Mouse (Mus musculus) liver, adult 2 months (tissue): ENCODE measurements around the gene Abca3. TPM values are rescaled to one million over a fixed set of nuclear protein-coding genes. Genes with fewer than 3 reads are reported as not detected.

Source experiments
- DNase-seq: peaks from one replicate; pipeline ENCODE4 v3.0.0-alpha.2; 2011; ENCODE audit warnings: low read depth, low spot score; ENCODE audit errors: extremely low read depth
- H3K27ac ChIP-seq: fragments of 200-500 bp; replicated peaks from 2 replicates; pipeline ENCODE4 v1.5.1; 2012; ENCODE audit warnings: low read depth, mild to moderate bottlenecking, control low read depth, inconsistent platforms, low read length; ENCODE audit not compliant: insufficient read depth
- H3K27me3 ChIP-seq: fragments of 200-500 bp; 2 replicates; pipeline ENCODE4 v1.6.1; 2012; ENCODE audit warnings: mild to moderate bottlenecking, moderate library complexity, low read length, inconsistent platforms; ENCODE audit not compliant: control insufficient read depth, insufficient read depth
- H3K36me3 ChIP-seq: fragments of 200-500 bp; 2 replicates; pipeline ENCODE4 v1.6.1; 2012; ENCODE audit warnings: low read length, inconsistent platforms; ENCODE audit not compliant: control insufficient read depth, insufficient read depth
- H3K4me1 ChIP-seq: fragments of 200-500 bp; 2 replicates; pipeline ENCODE4 v1.6.1; 2011; ENCODE audit warnings: low read length; ENCODE audit not compliant: control insufficient read depth, insufficient read depth
- H3K4me3 ChIP-seq: fragments of 200-500 bp; 2 replicates; pipeline ENCODE4 v1.5.1; 2011; ENCODE audit warnings: low read depth, mild to moderate bottlenecking, control low read depth, low read length, moderate library complexity; ENCODE audit not compliant: insufficient read depth
- H3K79me2 ChIP-seq: fragments of 200-500 bp; 2 replicates; pipeline ENCODE4 v1.6.1; 2012; ENCODE audit warnings: inconsistent platforms, mild to moderate bottlenecking, low read length, moderate library complexity; ENCODE audit not compliant: control insufficient read depth, insufficient read depth
- H3K9ac ChIP-seq: fragments of 200-500 bp; 2 replicates; pipeline ENCODE4 v1.6.1; 2012; ENCODE audit warnings: low read depth, mild to moderate bottlenecking, control low read depth, inconsistent platforms, low read length
- CTCF ChIP-seq: fragments of 200-500 bp; IDR thresholded peaks from 2 replicates; pipeline ENCODE4 v1.5.1; 2011; ENCODE audit warnings: low read depth, low read length, control low read depth
- POLR2A ChIP-seq: fragments of 200-500 bp; IDR thresholded peaks from 2 replicates; pipeline ENCODE4 v1.6.1; 2011; ENCODE audit warnings: low read length, control low read depth; ENCODE audit not compliant: insufficient read depth; ENCODE audit errors: extremely low read depth
- WGBS: fragments of 180-500 bp; shearing (Covaris S2); methylation state at CpG from one replicate; pipeline ENCODE4 v1.1.7; 2018; 5-methylcytosine and 5-hydroxymethylcytosine counted together
- polyA plus RNA-seq: library from polyadenylated mRNA; depleted of rRNA; stranded (reverse); fragments of >200 nt; gene quantifications from 2 replicates; pipeline ENCODE4 v1.2.3, GENCODE M21; 2012
- total RNA-seq: library from RNA; depleted of rRNA; stranded (reverse); fragments of >200 nt; gene quantifications from 2 replicates; pipeline ENCODE4 v1.2.3, GENCODE M21; 2014

The Abca3 gene
- total and polyA plus RNA-seq, 2 experiments = 36.0 to 70.0 TPM

DNA sequence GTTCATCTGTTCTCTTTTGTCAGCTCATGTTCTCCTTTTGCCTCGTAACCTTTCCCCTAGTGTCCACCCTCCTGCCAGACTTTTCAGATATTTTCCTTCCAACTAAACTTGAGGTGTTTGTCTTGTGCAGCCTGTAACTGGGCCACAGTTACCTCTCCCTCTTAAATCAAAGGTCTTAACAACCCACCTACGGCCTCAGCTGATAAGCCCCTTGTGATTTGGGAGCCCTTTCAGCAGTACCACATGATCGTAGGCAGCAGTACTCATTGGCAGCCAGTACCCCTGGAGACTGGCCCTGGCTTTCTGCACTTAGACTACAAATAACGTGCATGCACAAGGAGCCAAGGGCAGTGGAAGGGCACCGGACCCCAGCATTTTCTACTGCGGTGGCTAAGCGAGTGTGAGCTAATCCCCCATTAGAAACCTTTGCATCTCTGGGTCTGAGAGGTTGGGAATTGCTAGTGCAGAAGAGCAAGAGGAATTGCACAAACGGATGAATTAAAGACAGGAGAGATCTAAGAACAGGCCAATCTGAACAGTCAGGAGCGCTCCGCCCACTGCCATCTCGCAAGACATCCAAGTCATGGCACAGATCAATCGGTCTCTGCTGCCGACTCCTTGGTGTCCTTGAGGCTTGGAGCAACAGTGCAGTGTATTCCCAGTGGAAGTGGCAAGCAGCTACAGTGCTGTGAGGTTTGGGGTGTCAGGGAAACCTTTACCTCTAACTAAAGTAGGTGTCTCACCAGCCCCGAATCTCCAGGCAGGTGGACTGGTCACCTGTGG, 77.6 kb downstream of the Abca3 start:
- peaks cover 6% of the 10 kb centered on the region for H3K4me1 ChIP-seq
- H3K9ac ChIP-seq = peak overlapping the region; percentile 19
- H3K4me3 ChIP-seq = no peak overlapping the region; the same call in 1 of the 2 replicates
- 38% methylated on average over 14 of the region's 14 CpGs for WGBS
- TF ChIP-seq POLR2A = no peak
- TF ChIP-seq CTCF = no peak
- peaks cover 19% of the 10 kb centered on the region; the same call in 1 of the 2 replicates for H3K36me3 ChIP-seq
- H3K79me2 ChIP-seq = peaks cover 17% of the 10 kb centered on the region; the same call in 1 of the 2 replicates
- H3K27me3 ChIP-seq = no peaks in the 10 kb centered on the region
- peak; percentile 89 for DNase-seq
- H3K27ac ChIP-seq = peak overlapping the region; percentile 90

DNA sequence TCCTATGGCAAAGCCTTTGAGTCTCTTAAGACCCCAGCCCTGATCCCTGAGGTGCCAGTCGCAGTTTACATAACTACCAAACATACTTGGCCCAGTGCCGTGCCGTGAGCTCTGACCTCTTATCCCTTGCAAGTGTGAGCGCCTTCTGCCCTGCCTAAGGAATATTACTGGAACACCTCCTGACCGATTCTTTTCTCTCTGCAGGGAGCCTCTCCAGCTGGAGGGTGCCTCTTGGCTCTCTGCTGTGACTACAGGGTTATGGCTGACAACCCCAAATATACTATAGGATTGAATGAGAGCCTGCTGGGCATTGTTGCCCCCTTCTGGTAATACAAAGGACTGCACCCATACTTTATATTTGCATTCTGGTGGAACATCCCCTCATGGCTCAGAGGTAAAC, 85.3 kb downstream of the Abca3 start:
- Histone ChIP-seq H3K9ac (no peak overlapping the region), H3K79me2 (no peaks in the 10 kb centered on the region; the same call in 1 of the 2 replicates), H3K36me3 (peaks cover 57% of the 10 kb centered on the region), H3K27ac (no peak overlapping the region), H3K4me3 (no peak overlapping the region), H3K27me3 (no peaks in the 10 kb centered on the region), H3K4me1 (no peaks in the 10 kb centered on the region)
- 72% methylated on average over 5 of the region's 5 CpGs for WGBS
- no peak for DNase-seq
- TF ChIP-seq CTCF (peak; percentile 48), POLR2A (no peak)

DNA sequence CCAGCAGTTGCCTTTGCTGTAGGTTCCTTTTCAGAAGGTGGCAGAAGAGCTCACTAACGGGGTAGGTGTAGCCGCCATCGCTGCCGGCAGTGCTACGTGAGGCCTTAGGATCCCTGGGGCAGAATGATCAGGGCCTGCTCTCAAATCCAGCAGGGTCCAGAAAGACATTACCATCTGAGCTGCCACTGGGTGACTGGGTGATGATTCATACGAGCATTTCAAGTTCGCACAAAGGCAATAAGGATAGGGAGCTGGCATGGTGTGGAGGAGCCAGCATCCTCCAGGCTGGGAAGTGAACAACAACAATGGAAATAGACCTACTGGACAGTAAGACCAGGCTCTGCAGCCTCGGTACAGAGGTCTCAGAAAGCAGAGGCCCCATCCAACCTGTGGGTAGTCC, 88.6 kb downstream of the Abca3 start:
- no peak for DNase-seq
- Histone ChIP-seq H3K79me2 (no peaks in the 10 kb centered on the region), H3K4me1 (no peaks in the 10 kb centered on the region), H3K9ac (no peak overlapping the region), H3K4me3 (no peak overlapping the region), H3K36me3 (peaks cover 37% of the 10 kb centered on the region), H3K27me3 (no peaks in the 10 kb centered on the region), H3K27ac (no peak overlapping the region)
- WGBS = 93% methylated on average over 8 of the region's 8 CpGs
- TF ChIP-seq CTCF (no peak), POLR2A (no peak)

DNA sequence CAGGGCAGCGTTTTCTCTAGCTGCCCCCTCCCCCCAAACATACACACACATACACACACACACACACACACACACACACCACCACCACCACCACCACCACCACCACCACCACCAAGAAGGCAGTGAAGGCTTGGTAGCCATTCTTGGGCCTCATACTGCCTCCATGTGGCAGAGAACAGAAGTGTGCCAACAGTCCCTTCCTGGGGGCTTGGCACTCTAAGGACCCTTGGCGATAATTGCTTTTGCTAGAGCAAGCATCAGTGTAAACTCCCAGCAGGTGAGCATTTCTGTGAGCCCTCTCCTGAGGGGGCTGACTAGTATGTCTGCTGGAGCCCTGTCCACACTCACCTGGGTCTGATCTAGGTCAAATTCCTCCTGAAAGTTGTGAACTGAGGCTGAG, 89.4 kb downstream of the Abca3 start:
- Histone ChIP-seq H3K9ac (no peak overlapping the region), H3K27ac (no peak overlapping the region), H3K79me2 (no peaks in the 10 kb centered on the region), H3K36me3 (peaks cover 33% of the 10 kb centered on the region), H3K4me1 (no peaks in the 10 kb centered on the region), H3K27me3 (no peaks in the 10 kb centered on the region), H3K4me3 (no peak overlapping the region)
- WGBS = 51% methylated on average over 2 of the region's 2 CpGs
- peak; percentile 47 for TF ChIP-seq CTCF
- TF ChIP-seq POLR2A = no peak
- DNase-seq = no peak

DNA sequence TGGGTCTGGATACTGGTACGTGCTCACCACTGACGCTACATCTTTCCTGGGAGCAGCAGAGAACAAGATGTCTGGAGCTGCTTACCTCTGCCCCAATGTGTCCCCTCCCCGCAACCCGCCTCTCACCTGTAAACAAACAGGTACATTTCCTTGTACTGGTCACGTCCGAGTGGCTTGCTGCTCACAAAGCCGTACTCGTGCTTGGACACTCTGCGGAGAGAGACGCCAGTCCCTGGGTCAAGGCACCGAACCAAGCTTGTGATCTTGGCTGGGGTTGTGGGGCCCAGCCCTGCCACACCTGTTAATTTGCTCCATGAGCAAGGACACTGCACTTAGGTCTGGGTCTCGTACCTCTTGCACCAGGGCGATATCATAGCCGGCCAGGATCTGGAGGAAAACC, 90.4 kb downstream of the Abca3 start:
- H3K27ac ChIP-seq = no peak overlapping the region
- TF ChIP-seq CTCF = no peak
- TF ChIP-seq POLR2A = no peak
- no peak overlapping the region for H3K9ac ChIP-seq
- no peak for DNase-seq
- H3K4me1 ChIP-seq = no peaks in the 10 kb centered on the region
- no peaks in the 10 kb centered on the region for H3K27me3 ChIP-seq
- no peak overlapping the region for H3K4me3 ChIP-seq
- peaks cover 29% of the 10 kb centered on the region for H3K36me3 ChIP-seq
- WGBS = 88% methylated on average over 14 of the region's 14 CpGs
- H3K79me2 ChIP-seq = no peaks in the 10 kb centered on the region

DNA sequence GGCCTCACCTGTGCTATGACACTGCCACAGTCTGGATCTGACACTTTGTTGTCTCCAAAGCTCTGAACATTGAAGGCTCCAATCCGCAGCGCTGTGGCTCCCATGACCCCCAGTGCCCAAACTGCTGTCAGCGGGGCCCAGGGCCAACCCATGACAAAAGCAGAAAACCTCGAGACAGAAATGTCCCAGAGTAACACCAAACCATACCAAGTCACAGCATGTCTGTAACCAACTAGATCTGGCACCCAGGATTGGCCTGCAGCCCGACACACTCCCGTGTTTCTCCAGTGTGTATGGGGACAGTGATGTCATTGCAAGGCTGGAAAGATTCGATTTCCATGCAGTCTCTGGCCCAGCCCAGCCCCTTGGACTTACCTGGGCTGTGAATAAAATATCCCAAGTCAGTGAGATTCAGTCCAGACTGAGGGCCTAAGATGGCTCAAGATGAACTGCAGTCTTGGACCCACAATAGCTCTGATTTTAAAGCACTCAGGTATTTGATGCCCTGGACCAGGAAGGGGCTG, 90.9 kb downstream of the Abca3 start, which contains the start of gene Dnase1l2:
Dnase1l2 (minus strand) TSS at position 474 of the 524 bp plus-strand sequence.
- no peak within 1 kb of the TSS for H3K27ac ChIP-seq
- no peaks in the 10 kb centered on the region for H3K79me2 ChIP-seq
- no peak within 1 kb of the TSS for H3K4me3 ChIP-seq
- TF ChIP-seq CTCF (no peak), POLR2A (no peak)
- peak; percentile 38 for DNase-seq
- 48% methylated on average over 7 of the region's 7 CpGs for WGBS
- peaks cover 26% of the 10 kb centered on the region for H3K36me3 ChIP-seq
- H3K9ac ChIP-seq = no peak within 1 kb of the TSS
- H3K27me3 ChIP-seq = no peaks in the 10 kb centered on the region
- no peaks in the 10 kb centered on the region for H3K4me1 ChIP-seq
